Mouse (Mus musculus) adrenal gland, adult 2 months (tissue): ENCODE data around the gene Hrh2. TPM values are rescaled to one million over a fixed set of nuclear protein-coding genes. Genes with fewer than 3 reads are reported as not detected.

Experiments
- DNase-seq: peaks from one replicate; pipeline ENCODE4 v3.0.0; 2021
- polyA plus RNA-seq: library from polyadenylated mRNA; depleted of rRNA; stranded (reverse); fragments of >200 nt; gene quantifications from 2 replicates; pipeline ENCODE4 v1.2.3, GENCODE M21; 2012; rRNA removed
- total RNA-seq, 2 experiments: library from RNA; stranded (reverse); gene quantifications; 2 replicates each; pipeline ENCODE4 v1.2.3; 2021

Gene Hrh2
- total and polyA plus RNA-seq, 3 experiments, result 0.17 to 0.35 (median 0.35) TPM

GRCm38 (mm10) chr13:54263641-54264040, 71.7 kb downstream of the Hrh2 start:
- peak; percentile 31 for DNase-seq

GRCm38 (mm10) chr13:54266472-54266871, 74.5 kb downstream of the Hrh2 start:
- DNase-seq, result no peak

GRCm38 (mm10) chr13:54269087-54269486, 77.2 kb downstream of the Hrh2 start:
- no peak for DNase-seq

GRCm38 (mm10) chr13:54269628-54270027, 77.7 kb downstream of the Hrh2 start:
- no peak for DNase-seq

GRCm38 (mm10) chr13:54272076-54272475, 80.1 kb downstream of the Hrh2 start:
- DNase-seq, result no peak

GRCm38 (mm10) chr13:54277406-54277805, 85.5 kb downstream of the Hrh2 start:
- DNase-seq, result no peak

- peak; percentile 53 for DNase-seq
Measured at GRCm38 (mm10) chr13:54280366-54280765, 88.4 kb downstream of the Hrh2 start.

GRCm38 (mm10) chr13:54281149-54281548, 89.2 kb downstream of the Hrh2 start:
- no peak for DNase-seq

GRCm38 (mm10) chr13:54281623-54282022, 89.7 kb downstream of the Hrh2 start:
- DNase-seq, result no peak

GRCm38 (mm10) chr13:54282149-54282860, 90.4 kb downstream of the Hrh2 start:
- peak; percentile 23 for DNase-seq

- no peak for DNase-seq
Measured at GRCm38 (mm10) chr13:54282861-54283206, 90.9 kb downstream of the Hrh2 start.

Other genes starting within 250 kb of the Hrh2 start
- 1 to 10 TPM in 1 of 2 experiments, under 1 TPM in 1; 0.09 to 1.8 TPM for gene Drd1, start 136.4 kb upstream of the Hrh2 start, total RNA-seq
- gene Drd1, start 136.4 kb upstream of the Hrh2 start, polyA plus RNA-seq, result not detected in 2 replicates
- gene Sfxn1, start 120.3 kb upstream of the Hrh2 start, total RNA-seq, result 10 to 100 TPM; 59.4 to 76.1 TPM
- 12.9 and 14.3 TPM in 2 replicates for gene Sfxn1, start 120.3 kb upstream of the Hrh2 start, polyA plus RNA-seq
- gene Cplx2, start 179.2 kb downstream of the Hrh2 start, total RNA-seq, result 10 to 100 TPM; 20.3 to 20.8 TPM
- gene Cplx2, start 179.2 kb downstream of the Hrh2 start, polyA plus RNA-seq, result 22.6 and 23.8 TPM in 2 replicates